Mouse (Mus musculus): ENCODE results near the gene Ripor2. TPM values are rescaled to one million over a fixed set of nuclear protein-coding genes. Genes with fewer than 3 reads are reported as not detected.

Gene Ripor2
- polyA plus RNA-seq, 1 experiment from 2014 or later: 6.5 TPM

- H3K4me3 ChIP-seq (ENCODE audit: low read depth, low read length): no peak overlapping the region
- WGBS: 53% methylated on average over 7 of the region's 7 CpGs
- H3K4me1 ChIP-seq (ENCODE audit: control insufficient read depth, insufficient read depth, low read length): no peaks in the 10 kb centered on the region
- no peak overlapping the region for H3K27ac ChIP-seq (replicated peaks; ENCODE audit: low read depth, low read length)
- no peak overlapping the region for H3K4me2 ChIP-seq (ENCODE audit: low read depth, low read length)
- DNase-seq (ENCODE audit: low spot score) (no peak), ATAC-seq (ENCODE audit: low read depth) (no peak)
- H3K9me3 ChIP-seq (ENCODE audit: control insufficient read depth, low read length): no peaks in the 10 kb centered on the region
- no peak overlapping the region for H3K9ac ChIP-seq (ENCODE audit: low read depth, low read length)
- H3K36me3 ChIP-seq (ENCODE audit: control insufficient read depth, insufficient read depth, low read length): no peaks in the 10 kb centered on the region
- H3K27me3 ChIP-seq (replicated peaks; ENCODE audit: control insufficient read depth, insufficient read depth, low read length): no peaks in the 10 kb centered on the region
These were observed 129.0 kb downstream of the Ripor2 start for GRCm38 (mm10) chr13:24710968-24711367.

- 76% methylated on average over 7 of the region's 7 CpGs for WGBS
- Histone ChIP-seq H3K4me1 (ENCODE audit: control insufficient read depth, insufficient read depth, low read length) (no peaks in the 10 kb centered on the region), H3K36me3 (ENCODE audit: control insufficient read depth, insufficient read depth, low read length) (no peaks in the 10 kb centered on the region), H3K9ac (ENCODE audit: low read depth, low read length) (no peak overlapping the region), H3K9me3 (ENCODE audit: control insufficient read depth, low read length) (no peaks in the 10 kb centered on the region), H3K27ac (replicated peaks; ENCODE audit: low read depth, low read length) (no peak overlapping the region), H3K4me2 (ENCODE audit: low read depth, low read length) (no peak overlapping the region), H3K4me3 (ENCODE audit: low read depth, low read length) (no peak overlapping the region), H3K27me3 (replicated peaks; ENCODE audit: control insufficient read depth, insufficient read depth, low read length) (no peaks in the 10 kb centered on the region)
- DNase-seq (ENCODE audit: low spot score): no peak
- ATAC-seq (ENCODE audit: low read depth): no peak
These were observed 130.7 kb downstream of the Ripor2 start for GRCm38 (mm10) chr13:24712581-24713130.

- Histone ChIP-seq H3K9ac (ENCODE audit: low read depth, low read length) (peak overlapping the region; percentile 14; the same call in 1 of the 2 replicates), H3K4me3 (ENCODE audit: low read depth, low read length) (no peak overlapping the region; the same call in 1 of the 2 replicates), H3K27ac (replicated peaks; ENCODE audit: low read depth, low read length) (no peak overlapping the region), H3K36me3 (ENCODE audit: control insufficient read depth, insufficient read depth, low read length) (no peaks in the 10 kb centered on the region), H3K4me1 (ENCODE audit: control insufficient read depth, insufficient read depth, low read length) (no peaks in the 10 kb centered on the region), H3K9me3 (ENCODE audit: control insufficient read depth, low read length) (no peaks in the 10 kb centered on the region), H3K4me2 (ENCODE audit: low read depth, low read length) (peak overlapping the region; percentile 40), H3K27me3 (replicated peaks; ENCODE audit: control insufficient read depth, insufficient read depth, low read length) (no peaks in the 10 kb centered on the region)
- WGBS: 7% methylated on average over 13 of the region's 16 CpGs
- peak; percentile 86 for DNase-seq (ENCODE audit: low spot score)
- peak; percentile 90 for ATAC-seq (ENCODE audit: low read depth)
These were observed 131.5 kb downstream of the Ripor2 start for GRCm38 (mm10) chr13:24713434-24714000.

GRCm38 (mm10) chr13:24714360-24714885 is 132.4 kb downstream of the Ripor2 start:
- no peak overlapping the region for H3K27ac ChIP-seq (replicated peaks; ENCODE audit: low read depth, low read length)
- H3K9me3 ChIP-seq (ENCODE audit: control insufficient read depth, low read length): no peaks in the 10 kb centered on the region
- H3K36me3 ChIP-seq (ENCODE audit: control insufficient read depth, insufficient read depth, low read length): no peaks in the 10 kb centered on the region
- no peaks in the 10 kb centered on the region for H3K4me1 ChIP-seq (ENCODE audit: control insufficient read depth, insufficient read depth, low read length)
- WGBS: 72% methylated on average over 9 of the region's 9 CpGs
- no peaks in the 10 kb centered on the region for H3K27me3 ChIP-seq (replicated peaks; ENCODE audit: control insufficient read depth, insufficient read depth, low read length)
- peak; percentile 37 for DNase-seq (ENCODE audit: low spot score)
- no peak overlapping the region for H3K4me2 ChIP-seq (ENCODE audit: low read depth, low read length)
- no peak overlapping the region for H3K9ac ChIP-seq (ENCODE audit: low read depth, low read length)
- H3K4me3 ChIP-seq (ENCODE audit: low read depth, low read length): no peak overlapping the region
- ATAC-seq (ENCODE audit: low read depth): no peak; the same call in 1 of the 2 replicates

- Histone ChIP-seq H3K27ac (replicated peaks; ENCODE audit: low read depth, low read length) (no peak overlapping the region), H3K4me1 (ENCODE audit: control insufficient read depth, insufficient read depth, low read length) (no peaks in the 10 kb centered on the region), H3K4me3 (ENCODE audit: low read depth, low read length) (no peak overlapping the region), H3K36me3 (ENCODE audit: control insufficient read depth, insufficient read depth, low read length) (no peaks in the 10 kb centered on the region), H3K9me3 (ENCODE audit: control insufficient read depth, low read length) (no peaks in the 10 kb centered on the region), H3K4me2 (ENCODE audit: low read depth, low read length) (no peak overlapping the region), H3K9ac (ENCODE audit: low read depth, low read length) (no peak overlapping the region), H3K27me3 (replicated peaks; ENCODE audit: control insufficient read depth, insufficient read depth, low read length) (no peaks in the 10 kb centered on the region)
- 67% methylated on average over 5 of the region's 5 CpGs for WGBS
- ATAC-seq (ENCODE audit: low read depth) (no peak), DNase-seq (ENCODE audit: low spot score) (no peak)
These were observed 133.6 kb downstream of the Ripor2 start for GRCm38 (mm10) chr13:24715601-24716000.

- Histone ChIP-seq H3K36me3 (ENCODE audit: control insufficient read depth, insufficient read depth, low read length) (no peaks in the 10 kb centered on the region), H3K4me2 (ENCODE audit: low read depth, low read length) (no peak overlapping the region), H3K9ac (ENCODE audit: low read depth, low read length) (no peak overlapping the region), H3K9me3 (ENCODE audit: control insufficient read depth, low read length) (no peaks in the 10 kb centered on the region), H3K4me3 (ENCODE audit: low read depth, low read length) (no peak overlapping the region), H3K4me1 (ENCODE audit: control insufficient read depth, insufficient read depth, low read length) (no peaks in the 10 kb centered on the region), H3K27me3 (replicated peaks; ENCODE audit: control insufficient read depth, insufficient read depth, low read length) (no peaks in the 10 kb centered on the region), H3K27ac (replicated peaks; ENCODE audit: low read depth, low read length) (no peak overlapping the region)
- DNase-seq (ENCODE audit: low spot score) (no peak), ATAC-seq (ENCODE audit: low read depth) (no peak)
- whole genome bisulfite sequencing: 78% methylated on average over 9 of the region's 9 CpGs
These were observed 134.5 kb downstream of the Ripor2 start for GRCm38 (mm10) chr13:24716441-24716840.

GRCm38 (mm10) chr13:24717677-24718076 is 135.7 kb downstream of the Ripor2 start:
- Histone ChIP-seq H3K36me3 (ENCODE audit: control insufficient read depth, insufficient read depth, low read length) (no peaks in the 10 kb centered on the region), H3K27ac (replicated peaks; ENCODE audit: low read depth, low read length) (no peak overlapping the region), H3K4me2 (ENCODE audit: low read depth, low read length) (no peak overlapping the region), H3K4me1 (ENCODE audit: control insufficient read depth, insufficient read depth, low read length) (no peaks in the 10 kb centered on the region), H3K9me3 (ENCODE audit: control insufficient read depth, low read length) (no peaks in the 10 kb centered on the region), H3K9ac (ENCODE audit: low read depth, low read length) (no peak overlapping the region), H3K27me3 (replicated peaks; ENCODE audit: control insufficient read depth, insufficient read depth, low read length) (no peaks in the 10 kb centered on the region), H3K4me3 (ENCODE audit: low read depth, low read length) (no peak overlapping the region)
- 72% methylated on average over 7 of the region's 7 CpGs for WGBS
- no peak for ATAC-seq (ENCODE audit: low read depth)
- DNase-seq (ENCODE audit: low spot score): no peak

- DNase-seq (ENCODE audit: low spot score): no peak
- no peaks in the 10 kb centered on the region for H3K36me3 ChIP-seq (ENCODE audit: control insufficient read depth, insufficient read depth, low read length)
- H3K4me3 ChIP-seq (ENCODE audit: low read depth, low read length): no peak overlapping the region
- H3K9ac ChIP-seq (ENCODE audit: low read depth, low read length): no peak overlapping the region
- H3K27ac ChIP-seq (replicated peaks; ENCODE audit: low read depth, low read length): no peak overlapping the region
- H3K27me3 ChIP-seq (replicated peaks; ENCODE audit: control insufficient read depth, insufficient read depth, low read length): no peaks in the 10 kb centered on the region
- ATAC-seq (ENCODE audit: low read depth): no peak
- H3K4me1 ChIP-seq (ENCODE audit: control insufficient read depth, insufficient read depth, low read length): peaks cover 8% of the 10 kb centered on the region; the same call in 1 of the 2 replicates
- no peak overlapping the region for H3K4me2 ChIP-seq (ENCODE audit: low read depth, low read length)
- no peaks in the 10 kb centered on the region for H3K9me3 ChIP-seq (ENCODE audit: control insufficient read depth, low read length)
- 68% methylated on average over 10 of the region's 10 CpGs for WGBS
These were observed 139.5 kb downstream of the Ripor2 start for GRCm38 (mm10) chr13:24721502-24721901.
